ENCODE assay signal across 8 mouse cellular contexts in genomic region chr13:102874465-102875143, GRCm38 (mm10).
DNase-seq lines count a peak whose midpoint lies in the region.

No protein-coding gene starts in this region.

- peak; percentile 19 to 26 for DNase-seq in cerebellum, postnatal 25 days
- DNase-seq in cerebellum, adult 9-11 months, result no peak
- peak; percentile 55 for DNase-seq in right cerebral cortex, adult 18-20 months
- no peak for DNase-seq in right cerebral cortex, postnatal 36 days (ENCODE audit: low spot score in 2 of 2)
- peak; percentile 63 to 65 for DNase-seq in heart, postnatal 10 days
- peak; percentile 53 for DNase-seq in lung, postnatal 25 days (ENCODE audit: low spot score)
- DNase-seq in thymus, postnatal 10 days (ENCODE audit: low spot score in 2 of 2), result no peak
- DNase-seq in kidney, adult 18-20 months, result no peak

- intact Hi-C loops in heart, postnatal 10 days (cut with DNase I), result no loop called here

Comparison
In these comparisons a context has a peak if more than half of its experiments do, and no peak if none do; other contexts are left out.
1. DNase-seq: peak in cerebellum, postnatal 25 days (2 of 2), right cerebral cortex, adult 18-20 months (single experiment), heart, postnatal 10 days (2 of 2) and lung, postnatal 25 days (single experiment); none in cerebellum, adult 9-11 months (single experiment), right cerebral cortex, postnatal 36 days (0 of 2), thymus, postnatal 10 days (0 of 2) and kidney, adult 18-20 months (single experiment).